Mouse (Mus musculus) liver, embryonic 14.5 days (tissue): ENCODE measurements around the gene Csnk1g2.

Experiments used
- CTCF ChIP-seq: IDR thresholded peaks from 2 replicates; pipeline ENCODE4 v1.5.1; 2016; ENCODE audit warnings: antibody characterized with exemption, low read depth, control low read depth
- EP300 ChIP-seq: IDR thresholded peaks from 2 replicates; pipeline ENCODE4 v1.6.1; 2016; ENCODE audit warnings: antibody characterized with exemption, low read depth

DNA sequence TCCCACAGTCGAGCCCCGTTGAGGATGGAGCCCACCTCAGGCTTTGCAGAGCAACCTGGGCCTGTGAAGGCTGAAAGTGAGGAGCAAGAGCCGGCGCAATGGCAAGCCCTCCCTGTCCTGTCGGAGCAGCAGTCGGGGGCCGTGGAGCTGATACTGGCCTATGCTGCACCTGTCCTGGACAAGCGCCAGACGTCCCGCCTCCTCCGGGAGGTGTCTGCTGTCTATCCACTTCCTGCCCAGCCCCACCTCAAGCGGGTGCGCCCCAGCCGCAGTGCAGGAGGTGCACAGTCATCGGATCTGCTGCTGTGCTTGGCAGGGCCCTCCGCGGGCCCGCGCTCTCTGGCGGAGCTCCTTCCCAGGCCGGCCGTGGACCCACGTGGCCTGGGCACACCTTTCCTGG is 16.3 kb upstream of the Csnk1g2 start:
- TF ChIP-seq CTCF, result no peak
- no peak for TF ChIP-seq EP300
